Mouse (Mus musculus): ENCODE results near the gene Kit. TPM values are rescaled to one million over a fixed set of nuclear protein-coding genes. Genes with fewer than 3 reads are reported as not detected.

Kit gene
- polyA plus RNA-seq, 1 experiment from 2014 or later = 6.8 TPM

GRCm38 (mm10) chr5:75574151-75574851 lies 415 bp upstream of the Kit start:
- 5% methylated on average over 26 of the region's 27 CpGs for WGBS (ENCODE audit: insufficient replicate concordance)
- Histone ChIP-seq H3K27me3 (ENCODE audit: insufficient read depth, low read length) (peaks cover 22% of the 10 kb centered on the region), H3K36me3 (replicated peaks; ENCODE audit: insufficient read depth, low read length) (no peaks in the 10 kb centered on the region), H3K4me3 (ENCODE audit: low read depth, low read length) (peak overlapping the region; percentile 74), H3K4me2 (ENCODE audit: low read depth, low read length) (peak overlapping the region; percentile 98), H3K4me1 (ENCODE audit: insufficient read depth) (peaks cover 29% of the 10 kb centered on the region), H3K27ac (ENCODE audit: low read depth) (no peak overlapping the region), H3K9ac (replicated peaks) (peak overlapping the region; percentile 68; the same call in 1 of the 2 replicates), H3K9me3 (ENCODE audit: low read length) (no peaks in the 10 kb centered on the region)
- ATAC-seq (peak; percentile 9; the same call in 1 of the 2 replicates), DNase-seq (no peak)
- TF ChIP-seq EP300 (IDR thresholded peaks at IDR 0.05; ENCODE audit: low read depth) = no peak
- no peak for TF ChIP-seq CTCF (IDR thresholded peaks at IDR 0.05; ENCODE audit: low read depth)

- DNase-seq = peak; percentile 60
- TF ChIP-seq CTCF (IDR thresholded peaks at IDR 0.05; ENCODE audit: low read depth) (peak; percentile 52), EP300 (IDR thresholded peaks at IDR 0.05; ENCODE audit: low read depth) (no peak)
- peak; percentile 64 for ATAC-seq
These were observed 1.1 kb downstream of the Kit start for GRCm38 (mm10) chr5:75575567-75576515.

GRCm38 (mm10) chr5:75576741-75577140 lies 2.0 kb downstream of the Kit start:
- Histone ChIP-seq H3K27me3 (ENCODE audit: insufficient read depth, low read length) (peaks cover 26% of the 10 kb centered on the region), H3K9me3 (ENCODE audit: low read length) (no peaks in the 10 kb centered on the region), H3K4me3 (ENCODE audit: low read depth, low read length) (peak overlapping the region; percentile 74), H3K27ac (ENCODE audit: low read depth) (no peak overlapping the region), H3K36me3 (replicated peaks; ENCODE audit: insufficient read depth, low read length) (no peaks in the 10 kb centered on the region), H3K9ac (replicated peaks) (no peak overlapping the region; the same call in 1 of the 2 replicates), H3K4me2 (ENCODE audit: low read depth, low read length) (peak overlapping the region; percentile 98), H3K4me1 (ENCODE audit: insufficient read depth) (peaks cover 36% of the 10 kb centered on the region)
- TF ChIP-seq CTCF (IDR thresholded peaks at IDR 0.05; ENCODE audit: low read depth) (no peak), EP300 (IDR thresholded peaks at IDR 0.05; ENCODE audit: low read depth) (no peak)
- DNase-seq (no peak), ATAC-seq (no peak)
- 14% methylated on average over 6 of the region's 6 CpGs for WGBS (ENCODE audit: insufficient replicate concordance)

More at GRCm38 (mm10) chr5:75575567-75576515, 1.1 kb downstream of the Kit start:
- WGBS (ENCODE audit: insufficient replicate concordance) = under 1% methylated on average over 51 of the region's 53 CpGs
- Histone ChIP-seq H3K9me3 (ENCODE audit: low read length) (no peaks in the 10 kb centered on the region), H3K27ac (ENCODE audit: low read depth) (no peak overlapping the region), H3K27me3 (ENCODE audit: insufficient read depth, low read length) (peaks cover 26% of the 10 kb centered on the region), H3K9ac (replicated peaks) (peak overlapping the region; percentile 68), H3K4me1 (ENCODE audit: insufficient read depth) (peaks cover 35% of the 10 kb centered on the region), H3K36me3 (replicated peaks; ENCODE audit: insufficient read depth, low read length) (no peaks in the 10 kb centered on the region), H3K4me3 (ENCODE audit: low read depth, low read length) (peak overlapping the region; percentile 74), H3K4me2 (ENCODE audit: low read depth, low read length) (peak overlapping the region; percentile 98)

- Histone ChIP-seq H3K36me3 (replicated peaks; ENCODE audit: insufficient read depth, low read length) (no peaks in the 10 kb centered on the region), H3K4me3 (ENCODE audit: low read depth, low read length) (peak overlapping the region; percentile 74; the same call in 1 of the 2 replicates), H3K4me1 (ENCODE audit: insufficient read depth) (peaks cover 40% of the 10 kb centered on the region), H3K27ac (ENCODE audit: low read depth) (no peak overlapping the region), H3K9ac (replicated peaks) (no peak overlapping the region), H3K4me2 (ENCODE audit: low read depth, low read length) (peak overlapping the region; percentile 98), H3K27me3 (ENCODE audit: insufficient read depth, low read length) (peaks cover 26% of the 10 kb centered on the region), H3K9me3 (ENCODE audit: low read length) (no peaks in the 10 kb centered on the region)
- TF ChIP-seq CTCF (IDR thresholded peaks at IDR 0.05; ENCODE audit: low read depth) (no peak), EP300 (IDR thresholded peaks at IDR 0.05; ENCODE audit: low read depth) (no peak)
- ATAC-seq (no peak), DNase-seq (no peak)
- WGBS (ENCODE audit: insufficient replicate concordance) = 26% methylated on average over 7 of the region's 7 CpGs
These were observed 3.4 kb downstream of the Kit start for GRCm38 (mm10) chr5:75578141-75578540.

- Histone ChIP-seq H3K27ac (ENCODE audit: low read depth) (no peak overlapping the region; the same call in 1 of the 2 replicates), H3K4me1 (ENCODE audit: insufficient read depth) (peaks cover 40% of the 10 kb centered on the region), H3K36me3 (replicated peaks; ENCODE audit: insufficient read depth, low read length) (no peaks in the 10 kb centered on the region), H3K9ac (replicated peaks) (no peak overlapping the region), H3K4me3 (ENCODE audit: low read depth, low read length) (no peak overlapping the region), H3K27me3 (ENCODE audit: insufficient read depth, low read length) (peaks cover 24% of the 10 kb centered on the region), H3K9me3 (ENCODE audit: low read length) (no peaks in the 10 kb centered on the region), H3K4me2 (ENCODE audit: low read depth, low read length) (peak overlapping the region; percentile 98)
- TF ChIP-seq CTCF (IDR thresholded peaks at IDR 0.05; ENCODE audit: low read depth) = no peak
- TF ChIP-seq EP300 (IDR thresholded peaks at IDR 0.05; ENCODE audit: low read depth) = no peak
- DNase-seq (no peak), ATAC-seq (no peak)
- WGBS (ENCODE audit: insufficient replicate concordance) = 29% methylated on average over 5 of the region's 5 CpGs
These were observed 4.5 kb downstream of the Kit start for GRCm38 (mm10) chr5:75579244-75579643.
